ENCODE assay signal across 20 mouse cellular contexts in the genomic region with DNA sequence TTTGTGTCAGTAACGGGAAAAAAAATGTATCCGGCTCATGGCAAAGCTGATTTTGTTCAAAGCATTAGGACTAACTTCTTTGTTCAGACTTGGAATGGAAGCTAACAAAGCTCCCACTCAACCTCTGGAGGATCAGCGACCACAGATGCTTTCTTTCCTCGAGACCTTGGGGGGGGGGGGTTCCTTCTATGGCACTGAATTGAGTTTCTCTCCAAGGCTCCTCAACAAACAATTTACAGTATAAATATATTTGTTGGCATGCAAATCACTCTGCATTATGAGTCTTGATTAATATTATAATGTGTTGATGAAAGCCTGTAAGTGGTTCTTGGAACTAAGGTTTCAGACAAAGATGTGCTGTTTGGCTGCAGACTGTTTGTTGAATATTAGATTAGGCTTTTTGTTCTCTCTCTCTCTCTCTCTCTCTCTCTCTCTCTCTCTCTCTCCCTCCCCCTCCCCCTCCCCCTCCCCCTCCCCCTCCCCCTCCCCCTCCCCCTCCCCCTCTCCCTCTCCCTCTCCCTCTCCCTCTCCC.
DNase-seq lines count a peak whose midpoint lies in the region; ATAC-seq and TF ChIP-seq lines count a peak whose summit lies in the region.
"Had no signal": no experiment of that assay in that cellular context is flagged by ENCODE, and none has a peak within 500 bp of the region (broad histone marks: within the 10 kb centered on the region; RNA-seq: fewer than 3 reads in every experiment).

No protein-coding gene starts in this region.

- H3K27me3 ChIP-seq in forebrain, embryonic 12.5 days = no peaks in the 10 kb centered on the region
- no peaks in the 10 kb centered on the region for H3K27me3 ChIP-seq in forebrain, postnatal 0 days (ENCODE audit: insufficient read depth, low read length)
- H3K27me3 ChIP-seq in midbrain, embryonic 12.5 days = no peaks in the 10 kb centered on the region
- no peaks in the 10 kb centered on the region for H3K27me3 ChIP-seq in midbrain, embryonic 11.5 days (ENCODE audit: control insufficient read depth, insufficient read depth, low read length)
- no peaks in the 10 kb centered on the region for H3K27me3 ChIP-seq in forebrain, embryonic 16.5 days (replicated peaks; ENCODE audit: control insufficient read depth, insufficient read depth, low read length)
- H3K27me3 ChIP-seq: CH12.LX; hindbrain, embryonic 12.5 days; hindbrain, embryonic 15.5 days; Patski had no signal

- 47% methylated on average over 4 of the region's 4 CpGs for WGBS in forebrain, embryonic 12.5 days
- 33% methylated on average over 4 of the region's 4 CpGs for WGBS in forebrain, postnatal 0 days
- WGBS in midbrain, embryonic 12.5 days = 53% methylated on average over 4 of the region's 4 CpGs
- WGBS in midbrain, embryonic 11.5 days = 82% methylated on average over 4 of the region's 4 CpGs
- WGBS in forebrain, embryonic 16.5 days = 35% methylated on average over 4 of the region's 4 CpGs

- 0 out of 2 replicates have a peak, but pooled peaks have one; percentile 27 for ATAC-seq in forebrain, embryonic 12.5 days (ENCODE audit: low FRiP score)
- ATAC-seq in forebrain, postnatal 0 days = no peak
- 0 out of 2 replicates have a peak, but pooled peaks have one; percentile 19 for ATAC-seq in midbrain, embryonic 12.5 days (ENCODE audit: low FRiP score, low read depth)
- ATAC-seq in midbrain, embryonic 11.5 days (ENCODE audit: low FRiP score) = no peak
- peak; percentile 54 for ATAC-seq in forebrain, embryonic 16.5 days
- ATAC-seq: intestine, postnatal 0 days; Patski had no signal

- no peak overlapping the region for H3K4me3 ChIP-seq in forebrain, embryonic 12.5 days (replicated peaks)
- H3K4me3 ChIP-seq in forebrain, postnatal 0 days (ENCODE audit: low read depth, low read length) = no peak overlapping the region
- H3K4me3 ChIP-seq in midbrain, embryonic 12.5 days = no peak overlapping the region
- no peak overlapping the region for H3K4me3 ChIP-seq in midbrain, embryonic 11.5 days (ENCODE audit: low read depth, low read length)
- H3K4me3 ChIP-seq in forebrain, embryonic 16.5 days (replicated peaks; ENCODE audit: low read length) = no peak overlapping the region
- H3K4me3 ChIP-seq: hindbrain, embryonic 12.5 days; hindbrain, embryonic 15.5 days had no signal

- peaks cover 13% of the 10 kb centered on the region for H3K4me1 ChIP-seq in forebrain, embryonic 12.5 days
- no peaks in the 10 kb centered on the region for H3K4me1 ChIP-seq in forebrain, postnatal 0 days (ENCODE audit: insufficient read depth)
- peaks cover 6% of the 10 kb centered on the region; the same call in 1 of the 2 replicates for H3K4me1 ChIP-seq in midbrain, embryonic 12.5 days
- H3K4me1 ChIP-seq in midbrain, embryonic 11.5 days (ENCODE audit: control insufficient read depth, insufficient read depth, low read length) = no peaks in the 10 kb centered on the region
- 0 out of 2 replicates have a peak, but pooled peaks cover 2% of the 10 kb centered on the region for H3K4me1 ChIP-seq in forebrain, embryonic 16.5 days (replicated peaks; ENCODE audit: control insufficient read depth, insufficient read depth, low read length)
- H3K4me1 ChIP-seq: hindbrain, embryonic 12.5 days; hindbrain, embryonic 15.5 days had no signal

- no peak for TF ChIP-seq CTCF in forebrain, postnatal 0 days (IDR thresholded peaks at IDR 0.05; ENCODE audit: low read depth)
- TF ChIP-seq CTCF in brain, embryonic 14.5 days (IDR thresholded peaks at IDR 0.05; ENCODE audit: borderline replicate concordance, extremely low read depth, insufficient read depth, insufficient read length) = no peak

- no peak overlapping the region for H3K27ac ChIP-seq in forebrain, embryonic 12.5 days
- H3K27ac ChIP-seq in forebrain, postnatal 0 days (ENCODE audit: low read depth, low read length) = no peak overlapping the region
- no peak overlapping the region for H3K27ac ChIP-seq in midbrain, embryonic 12.5 days (replicated peaks)
- H3K27ac ChIP-seq in midbrain, embryonic 11.5 days (ENCODE audit: low read depth, low read length) = no peak overlapping the region
- 0 out of 2 replicates have a peak overlapping the region, but pooled peaks have one; percentile 26 for H3K27ac ChIP-seq in forebrain, embryonic 16.5 days (ENCODE audit: low read length)
- H3K27ac ChIP-seq: hindbrain, embryonic 12.5 days; hindbrain, embryonic 15.5 days had no signal

- no peaks in the 10 kb centered on the region for H3K9me3 ChIP-seq in forebrain, embryonic 12.5 days
- no peaks in the 10 kb centered on the region for H3K9me3 ChIP-seq in forebrain, postnatal 0 days (ENCODE audit: low read length)
- H3K9me3 ChIP-seq in midbrain, embryonic 12.5 days = no peaks in the 10 kb centered on the region
- H3K9me3 ChIP-seq in midbrain, embryonic 11.5 days (ENCODE audit: control insufficient read depth, low read length) = no peaks in the 10 kb centered on the region
- H3K9me3 ChIP-seq in forebrain, embryonic 16.5 days (ENCODE audit: control insufficient read depth, low read length) = no peaks in the 10 kb centered on the region
- H3K9me3 ChIP-seq: G1E; hindbrain, embryonic 12.5 days; hindbrain, embryonic 15.5 days had no signal

- H3K36me3 ChIP-seq in forebrain, embryonic 12.5 days (replicated peaks) = no peaks in the 10 kb centered on the region
- no peaks in the 10 kb centered on the region for H3K36me3 ChIP-seq in forebrain, postnatal 0 days (ENCODE audit: insufficient read depth)
- H3K36me3 ChIP-seq in midbrain, embryonic 12.5 days = no peaks in the 10 kb centered on the region
- H3K36me3 ChIP-seq in midbrain, embryonic 11.5 days (ENCODE audit: control insufficient read depth, insufficient read depth, low read length) = no peaks in the 10 kb centered on the region
- no peaks in the 10 kb centered on the region for H3K36me3 ChIP-seq in forebrain, embryonic 16.5 days (ENCODE audit: control insufficient read depth, insufficient read depth)
- H3K36me3 ChIP-seq: G1E; hindbrain, embryonic 12.5 days; hindbrain, embryonic 15.5 days had no signal

- DNase-seq in forebrain, postnatal 0 days = no peak
- DNase-seq in midbrain, embryonic 11.5 days (ENCODE audit: low spot score, missing footprints) = no peak
- DNase-seq in brain, embryonic 14.5 days (ENCODE audit: low read depth) = peak; percentile 70
- DNase-seq in gastrocnemius, postnatal 10 days = no peak
- DNase-seq: adrenal gland, postnatal 10 days; adrenal gland, postnatal 36 days; B cell, adult 2 months; cerebellum, adult 11 months; cerebellum, adult 8-10 months; heart, adult 11 months had no signal

- H3K4me2 ChIP-seq in forebrain, embryonic 12.5 days = no peak overlapping the region
- no peak overlapping the region for H3K4me2 ChIP-seq in forebrain, postnatal 0 days (ENCODE audit: low read depth)
- H3K4me2 ChIP-seq in midbrain, embryonic 12.5 days (replicated peaks) = no peak overlapping the region
- no peak overlapping the region for H3K4me2 ChIP-seq in midbrain, embryonic 11.5 days
- no peak overlapping the region for H3K4me2 ChIP-seq in forebrain, embryonic 16.5 days (ENCODE audit: low read length)
- H3K4me2 ChIP-seq: heart, embryonic 11.5 days; hindbrain, embryonic 12.5 days; hindbrain, embryonic 15.5 days had no signal

- no peak for TF ChIP-seq POLR2A in brain, embryonic 14.5 days (IDR thresholded peaks at IDR 0.05; ENCODE audit: borderline replicate concordance, extremely low read depth, insufficient read depth, insufficient read length, poor library complexity, severe bottlenecking)

- H3K9ac ChIP-seq in forebrain, embryonic 12.5 days = no peak overlapping the region
- H3K9ac ChIP-seq in forebrain, postnatal 0 days = no peak overlapping the region
- H3K9ac ChIP-seq in midbrain, embryonic 12.5 days (replicated peaks) = no peak overlapping the region
- H3K9ac ChIP-seq in midbrain, embryonic 11.5 days (ENCODE audit: low read length) = no peak overlapping the region
- H3K9ac ChIP-seq in forebrain, embryonic 16.5 days (replicated peaks; ENCODE audit: low read depth, low read length) = no peak overlapping the region
- H3K9ac ChIP-seq: hindbrain, embryonic 12.5 days; hindbrain, embryonic 15.5 days had no signal

Comparison
In these comparisons a context has a peak if more than half of its experiments do, and no peak if none do; other contexts are left out.
1. ATAC-seq: peak in forebrain, embryonic 12.5 days (single experiment), midbrain, embryonic 12.5 days (single experiment) and forebrain, embryonic 16.5 days (single experiment); none in forebrain, postnatal 0 days (single experiment) and midbrain, embryonic 11.5 days (single experiment).